Mouse (Mus musculus): Measurements from ENCODE around the gene Slc35f4.

DNA sequence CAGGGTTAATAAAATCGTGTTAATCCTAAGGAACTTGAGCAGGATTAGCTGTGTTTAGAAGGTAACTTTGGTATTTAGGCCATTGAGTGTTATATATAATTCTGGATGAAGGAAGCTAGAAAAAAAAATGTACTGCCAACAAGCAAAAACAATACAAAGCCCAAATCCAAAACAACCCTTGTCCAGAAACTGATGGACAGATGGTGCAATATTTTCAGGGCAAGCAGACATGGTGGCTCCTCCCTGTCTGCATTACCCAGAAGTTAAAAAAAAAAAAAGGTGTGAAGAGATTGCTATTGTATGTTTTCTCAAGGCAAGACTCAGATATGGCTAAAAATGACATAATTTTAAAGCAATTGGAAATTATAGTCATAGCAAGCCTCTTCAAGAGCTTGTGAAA is 217.3 kb downstream of the Slc35f4 start:
- TF ChIP-seq TAL1 (IDR thresholded peaks at IDR 0.05; ENCODE audit: low read length) (no peak), GATA1 (IDR thresholded peaks at IDR 0.05; ENCODE audit: low read length) (no peak)
